Mouse (Mus musculus) neutrophil, adult 5-6 weeks (primary cell): Measurements from ENCODE around the gene Gm17467. TPM values are rescaled to one million over a fixed set of nuclear protein-coding genes. Genes with fewer than 3 reads are reported as not detected.
"Not testable (repeated sequence)": the region's sequence is repeated elsewhere in the genome, so short reads cannot be mapped to it uniquely, and the experiment has no call there.

Experiments
- ATAC-seq: fragments of 151-379, 151-347 bp; 2 replicates; pipeline ENCODE4 v1.8.0; 2017; ENCODE audit warnings: mild to moderate bottlenecking, moderate TSS enrichment; ENCODE audit not compliant: insufficient number of reproducible peaks, poor library complexity, low FRiP score, severe bottlenecking; ENCODE audit errors: extremely low read depth
- total RNA-seq: library from RNA; stranded (forward); fragments of 200-1000 nt; gene quantifications from 2 replicates; pipeline ENCODE4 v1.2.3, GENCODE M21; 2017

Gene Gm17467
- not detected in 2 replicates for total RNA-seq

DNA sequence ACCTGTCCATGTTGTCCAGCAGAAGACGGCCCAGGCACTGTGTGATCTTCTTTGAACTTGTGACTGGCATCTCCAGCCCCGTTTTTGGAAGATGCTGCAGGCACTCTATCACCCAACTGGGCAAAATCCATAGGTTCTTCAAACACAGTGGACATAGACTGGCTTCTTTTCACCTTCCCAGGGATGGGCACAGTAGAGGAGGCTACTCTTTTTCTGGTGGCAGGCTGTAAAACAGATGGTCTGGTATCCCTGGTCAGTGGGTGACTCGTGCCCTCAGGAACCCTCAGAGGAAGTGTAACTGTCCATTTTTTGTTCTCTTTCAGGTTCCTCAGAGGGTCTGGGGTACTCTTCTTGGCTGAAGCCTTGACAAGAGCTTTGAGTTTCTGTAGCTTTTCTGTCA, at the start of gene Gm17467:
TSS of gene Gm17467 (minus strand) at position 101 of the 400 bp plus-strand sequence.
- not testable (repeated sequence) for ATAC-seq

Other genes starting within 250 kb of the Gm17467 start
- gene Cldn34c2, start 123.1 kb downstream of the Gm17467 start, total RNA-seq, result not detected in 2 replicates
- gene Cldn34c3, start 88.9 kb upstream of the Gm17467 start, total RNA-seq, result not detected in 2 replicates